8 mouse cellular contexts compared by ENCODE assay signal in the genomic region with DNA sequence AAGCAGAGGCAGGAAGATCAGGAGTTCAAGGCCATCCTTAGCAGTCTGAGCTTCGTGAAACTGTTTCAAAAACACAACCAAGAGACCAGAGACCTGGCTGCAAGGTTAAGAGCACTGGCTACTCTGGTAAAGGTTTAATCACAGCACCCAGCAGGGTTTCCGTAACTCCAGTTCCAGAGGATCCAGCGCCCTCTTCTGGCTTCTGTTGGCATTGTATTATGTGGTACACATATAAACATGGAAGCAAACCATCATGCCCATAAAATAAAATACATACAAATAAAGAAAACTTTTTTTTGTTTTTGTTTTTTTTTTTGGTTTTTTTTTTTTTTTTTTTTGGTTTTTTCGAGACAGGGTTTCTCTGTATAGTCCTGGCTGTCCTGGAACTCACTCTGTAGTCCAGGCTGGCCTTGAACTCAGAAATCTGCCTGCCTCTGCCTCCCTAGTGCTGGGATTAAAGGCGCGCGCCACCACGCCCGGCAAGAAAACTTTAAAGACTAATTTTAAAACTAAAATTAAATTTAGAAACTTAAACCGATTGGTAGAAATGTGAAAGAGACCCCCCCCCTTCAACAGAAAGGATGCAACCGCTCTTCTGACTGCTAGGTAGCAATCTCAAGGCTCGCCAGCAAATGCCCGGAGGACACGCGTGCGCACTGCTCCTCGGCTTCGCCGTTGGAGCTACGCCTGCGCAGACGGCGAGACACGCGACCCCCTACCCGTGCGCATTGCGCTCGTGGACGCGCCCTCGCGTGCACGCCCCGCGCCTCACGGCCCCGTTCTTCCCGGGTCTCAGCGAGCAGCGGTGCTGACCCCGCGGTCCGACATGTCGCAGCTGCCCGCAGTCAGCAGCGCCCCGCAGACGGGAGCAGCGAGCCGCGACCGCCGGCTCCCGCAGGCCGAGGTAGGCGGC. TPM values are rescaled to one million over a fixed set of nuclear protein-coding genes. Genes with fewer than 3 reads are reported as not detected.
A peak's percentile ranks its signal among the peaks of the same experiment; 100 is the strongest.
DNase-seq lines count a peak whose midpoint lies in the region; ATAC-seq and TF ChIP-seq lines count a peak whose summit lies in the region.

A gene (plus strand): TSS at position 753 of the 913 bp plus-strand sequence.

- peaks cover 31% of the 10 kb centered on the region for H3K27me3 ChIP-seq in erythroblast, embryonic 14.5 days (ENCODE audit: control insufficient read depth)
- H3K27me3 ChIP-seq in embryonic facial prominence, embryonic 13.5 days = no peaks in the 10 kb centered on the region
- H3K27me3 ChIP-seq in limb, embryonic 12.5 days = no peaks in the 10 kb centered on the region
- no peaks in the 10 kb centered on the region for H3K27me3 ChIP-seq in midbrain, postnatal 0 days (ENCODE audit: insufficient read depth, low read length)
- H3K27me3 ChIP-seq in stomach, embryonic 16.5 days (ENCODE audit: control insufficient read depth, insufficient read depth, low read length) = no peaks in the 10 kb centered on the region

- peaks cover 12% of the 10 kb centered on the region for H3K4me1 ChIP-seq in erythroblast, embryonic 14.5 days (ENCODE audit: control insufficient read depth)
- H3K4me1 ChIP-seq in embryonic facial prominence, embryonic 13.5 days = peaks cover 5% of the 10 kb centered on the region
- peaks cover 7% of the 10 kb centered on the region; the same call in 1 of the 2 replicates for H3K4me1 ChIP-seq in limb, embryonic 12.5 days (replicated peaks)
- no peaks in the 10 kb centered on the region; the same call in 1 of the 2 replicates for H3K4me1 ChIP-seq in midbrain, postnatal 0 days (ENCODE audit: insufficient read depth, low read length)
- H3K4me1 ChIP-seq in stomach, embryonic 16.5 days (ENCODE audit: control insufficient read depth, insufficient read depth, low read length) = peaks cover 6% of the 10 kb centered on the region; the same call in 1 of the 2 replicates

- H3K36me3 ChIP-seq in erythroblast, embryonic 14.5 days (ENCODE audit: control insufficient read depth) = no peaks in the 10 kb centered on the region
- H3K36me3 ChIP-seq in embryonic facial prominence, embryonic 13.5 days = peaks cover 24% of the 10 kb centered on the region
- H3K36me3 ChIP-seq in limb, embryonic 12.5 days = peaks cover 25% of the 10 kb centered on the region
- peaks cover 1% of the 10 kb centered on the region; the same call in 1 of the 2 replicates for H3K36me3 ChIP-seq in midbrain, postnatal 0 days (ENCODE audit: insufficient read depth, low read length)
- no peaks in the 10 kb centered on the region for H3K36me3 ChIP-seq in stomach, embryonic 16.5 days (ENCODE audit: control insufficient read depth, insufficient read depth, low read length)

- TF ChIP-seq CTCF in midbrain, postnatal 0 days (IDR thresholded peaks at IDR 0.05) = peak; percentile 49

- peak within 1 kb of the TSS; percentile 71 for H3K4me2 ChIP-seq in embryonic facial prominence, embryonic 13.5 days
- peak within 1 kb of the TSS; percentile 79 for H3K4me2 ChIP-seq in limb, embryonic 12.5 days
- peak within 1 kb of the TSS; percentile 81 for H3K4me2 ChIP-seq in midbrain, postnatal 0 days (ENCODE audit: low read depth, low read length, poor library complexity, severe bottlenecking)
- peak within 1 kb of the TSS; percentile 83 for H3K4me2 ChIP-seq in stomach, embryonic 16.5 days (ENCODE audit: low read depth, low read length)

- H3K9me3 ChIP-seq in erythroblast, embryonic 14.5 days (ENCODE audit: control insufficient read depth, low read length) = peaks cover 5% of the 10 kb centered on the region; the same call in 1 of the 2 replicates
- no peaks in the 10 kb centered on the region for H3K9me3 ChIP-seq in embryonic facial prominence, embryonic 13.5 days
- peaks cover 11% of the 10 kb centered on the region; the same call in 1 of the 2 replicates for H3K9me3 ChIP-seq in limb, embryonic 12.5 days
- no peaks in the 10 kb centered on the region for H3K9me3 ChIP-seq in midbrain, postnatal 0 days (ENCODE audit: low read length)
- H3K9me3 ChIP-seq in stomach, embryonic 16.5 days (replicated peaks; ENCODE audit: control insufficient read depth, low read length) = no peaks in the 10 kb centered on the region

- ATAC-seq in erythroblast, adult 5-6 weeks (replicated peaks; ENCODE audit: low FRiP score, poor library complexity, severe bottlenecking) = no peak
- ATAC-seq in embryonic facial prominence, embryonic 13.5 days (ENCODE audit: insufficient number of reproducible peaks, insufficient read depth, low FRiP score, low TSS enrichment, low read depth) = peak; percentile 90
- peak; percentile 83 for ATAC-seq in limb, embryonic 12.5 days (ENCODE audit: insufficient number of reproducible peaks, insufficient read depth, low FRiP score, low TSS enrichment, low read depth)
- peak; percentile 93 for ATAC-seq in midbrain, postnatal 0 days (ENCODE audit: low FRiP score)
- peak; percentile 89 for ATAC-seq in stomach, embryonic 16.5 days (ENCODE audit: insufficient read depth, low FRiP score)

- DNase-seq in heart, adult 9 months (ENCODE audit: low spot score in 2 of 2) = peak; percentile 77
- DNase-seq in kidney, adult 8-10 months = peak; percentile 55 to 75
- DNase-seq in midbrain, postnatal 0 days (ENCODE audit: low spot score) = peak; percentile 96

- peak within 1 kb of the TSS; percentile 99 for H3K9ac ChIP-seq in embryonic facial prominence, embryonic 13.5 days
- H3K9ac ChIP-seq in limb, embryonic 12.5 days (replicated peaks) = peak within 1 kb of the TSS; percentile 97
- peak within 1 kb of the TSS; percentile 99 for H3K9ac ChIP-seq in midbrain, postnatal 0 days (replicated peaks; ENCODE audit: low read length, poor library complexity, severe bottlenecking)
- H3K9ac ChIP-seq in stomach, embryonic 16.5 days (ENCODE audit: low read length) = peak within 1 kb of the TSS; percentile 98

- peak within 1 kb of the TSS; percentile 65 for H3K4me3 ChIP-seq in erythroblast, embryonic 14.5 days (replicated peaks)
- H3K4me3 ChIP-seq in embryonic facial prominence, embryonic 13.5 days = peak within 1 kb of the TSS; percentile 97
- peak within 1 kb of the TSS; percentile 92 for H3K4me3 ChIP-seq in limb, embryonic 12.5 days (replicated peaks)
- peak within 1 kb of the TSS; percentile 94 for H3K4me3 ChIP-seq in midbrain, postnatal 0 days (ENCODE audit: low read depth, low read length)
- H3K4me3 ChIP-seq in stomach, embryonic 16.5 days (replicated peaks; ENCODE audit: low read length) = peak within 1 kb of the TSS; percentile 81

- H3K27ac ChIP-seq in embryonic facial prominence, embryonic 13.5 days = peak within 1 kb of the TSS; percentile 91
- H3K27ac ChIP-seq in limb, embryonic 12.5 days = peak within 1 kb of the TSS; percentile 92
- peak within 1 kb of the TSS; percentile 93 for H3K27ac ChIP-seq in midbrain, postnatal 0 days (ENCODE audit: low read depth, low read length)
- H3K27ac ChIP-seq in stomach, embryonic 16.5 days (ENCODE audit: low read length) = peak within 1 kb of the TSS; percentile 86

- 6% methylated on average over 52 of the region's 57 CpGs for WGBS in embryonic facial prominence, embryonic 13.5 days
- 8% methylated on average over 57 of the region's 57 CpGs for WGBS in limb, embryonic 12.5 days
- 7% methylated on average over 57 of the region's 57 CpGs for WGBS in midbrain, postnatal 0 days
- WGBS in stomach, embryonic 16.5 days = 7% methylated on average over 57 of the region's 57 CpGs

RNA-seq across cellular contexts. Expression of the gene that starts here (rescaled TPM):
- polyA plus RNA-seq in erythroblast, embryonic 14.5 days (2012) = 0.13 TPM in 1 of 2 replicates, not detected in the other
- not detected in 2 replicates for total RNA-seq in erythroblast, adult 5-6 weeks (2015; ENCODE audit: low replicate concordance)
- 0.34 and 0.42 TPM in 2 replicates for total RNA-seq in erythroblast, adult 5-6 weeks (2017; ENCODE audit: low replicate concordance)
- polyA plus RNA-seq in embryonic facial prominence, embryonic 13.5 days (2015; fragmentation: Nextera tagmentation; extraction: Ambion mirVana) = 3.6 TPM in 2 replicates
- 5.4 and 18.9 TPM in 2 replicates for polyA plus RNA-seq in limb, embryonic 12.5 days (2016; fragmentation: Nextera tagmentation; extraction: Ambion mirVana)
- 78.8 and 81.3 TPM in 2 replicates for total RNA-seq in midbrain, postnatal 0 days (2014; rRNA removed)
- 21.2 and 29.0 TPM in 2 replicates for polyA plus RNA-seq in midbrain, postnatal 0 days (2015; fragmentation: Nextera tagmentation; extraction: Ambion mirVana)
- 1.1 and 1.2 TPM in 2 replicates for polyA plus RNA-seq in stomach, embryonic 16.5 days (2015; fragmentation: Nextera tagmentation; extraction: Ambion mirVana)

Comparison
In these comparisons a context has a peak if more than half of its experiments do, and no peak if none do; other contexts are left out.
1. RNA of the gene that starts here (total RNA-seq): 78.8 to 81.3 TPM in midbrain, postnatal 0 days; 0.34 to 0.42 TPM in erythroblast, adult 5-6 weeks; every median in the first group is over 10 times any median in the second.
2. Peak in every context shown above with its lines, with median percentiles within 50 percentile points of each other: H3K4me3 ChIP-seq, H3K27ac ChIP-seq, H3K4me2 ChIP-seq, H3K9ac ChIP-seq and DNase-seq.